Mouse (Mus musculus): ENCODE data around the gene Dhx37. TPM values are rescaled to one million over a fixed set of nuclear protein-coding genes. Genes with fewer than 3 reads are reported as not detected.

Gene Dhx37
- 7.2 and 9.0 TPM in 2 replicates for polyA plus RNA-seq (2014; fragmentation: Nextera tagmentation; extraction: Ambion mirVana)

GRCm38 (mm10) chr5:125433793-125434337 is at the start of gene Dhx37:
Gene Dhx37 (minus strand): TSS chr5:125434121.
- H3K36me3 ChIP-seq (replicated peaks; ENCODE audit: control insufficient read depth, insufficient read depth, low read depth, low read length) = no peaks in the 10 kb centered on the region; the same call in 1 of the 2 replicates
- peak within 1 kb of the TSS; percentile 68 for H3K4me3 ChIP-seq (ENCODE audit: low read depth, low read length)
- no peaks in the 10 kb centered on the region for H3K9me3 ChIP-seq (replicated peaks; ENCODE audit: control insufficient read depth, low read length)
- no peaks in the 10 kb centered on the region; the same call in 1 of the 2 replicates for H3K4me1 ChIP-seq (ENCODE audit: control insufficient read depth, insufficient read depth, low read length)
- H3K9ac ChIP-seq (replicated peaks; ENCODE audit: low read length) = peak within 1 kb of the TSS; percentile 81
- no peak within 1 kb of the TSS for H3K27ac ChIP-seq (replicated peaks; ENCODE audit: low read depth, low read length)
- no peaks in the 10 kb centered on the region for H3K27me3 ChIP-seq (ENCODE audit: control insufficient read depth, insufficient read depth, low read length)
- H3K4me2 ChIP-seq (ENCODE audit: low read depth, low read length) = peak within 1 kb of the TSS; percentile 81
- DNase-seq (ENCODE audit: low spot score) (peak; percentile 97), ATAC-seq (replicated peaks; ENCODE audit: insufficient number of reproducible peaks, low FRiP score, low TSS enrichment, low read depth) (peak; percentile 95)
- WGBS = under 1% methylated on average over 46 of the region's 46 CpGs

- ATAC-seq (replicated peaks; ENCODE audit: insufficient number of reproducible peaks, low FRiP score, low TSS enrichment, low read depth) = no peak
Measured at GRCm38 (mm10) chr5:125482474-125482873, 48.6 kb upstream of the Dhx37 start.

GRCm38 (mm10) chr5:125480434-125481231 is 46.7 kb upstream of the Dhx37 start:
- 81% methylated on average over 11 of the region's 11 CpGs for WGBS
- H3K36me3 ChIP-seq (replicated peaks; ENCODE audit: control insufficient read depth, insufficient read depth, low read depth, low read length) = peaks cover 4% of the 10 kb centered on the region; the same call in 1 of the 2 replicates

More at GRCm38 (mm10) chr5:125482474-125482873, 48.6 kb upstream of the Dhx37 start:
- no peaks in the 10 kb centered on the region for H3K4me1 ChIP-seq (ENCODE audit: control insufficient read depth, insufficient read depth, low read length)
- no peaks in the 10 kb centered on the region for H3K27me3 ChIP-seq (ENCODE audit: control insufficient read depth, insufficient read depth, low read length)
- WGBS = 83% methylated on average over 7 of the region's 7 CpGs
- H3K27ac ChIP-seq (replicated peaks; ENCODE audit: low read depth, low read length) = no peak overlapping the region
- no peaks in the 10 kb centered on the region for H3K9me3 ChIP-seq (replicated peaks; ENCODE audit: control insufficient read depth, low read length)
- peaks cover 4% of the 10 kb centered on the region; the same call in 1 of the 2 replicates for H3K36me3 ChIP-seq (replicated peaks; ENCODE audit: control insufficient read depth, insufficient read depth, low read depth, low read length)
- no peak overlapping the region for H3K9ac ChIP-seq (replicated peaks; ENCODE audit: low read length)
- no peak for DNase-seq (ENCODE audit: low spot score)
- no peak overlapping the region for H3K4me3 ChIP-seq (ENCODE audit: low read depth, low read length)
- no peak overlapping the region for H3K4me2 ChIP-seq (ENCODE audit: low read depth, low read length)

GRCm38 (mm10) chr5:125479376-125479775 is 45.5 kb upstream of the Dhx37 start:
- Histone ChIP-seq H3K4me1 (ENCODE audit: control insufficient read depth, insufficient read depth, low read length) (no peaks in the 10 kb centered on the region; the same call in none of the 2 replicates), H3K27ac (replicated peaks; ENCODE audit: low read depth, low read length) (no peak overlapping the region), H3K4me2 (ENCODE audit: low read depth, low read length) (no peak overlapping the region), H3K9me3 (replicated peaks; ENCODE audit: control insufficient read depth, low read length) (no peaks in the 10 kb centered on the region), H3K36me3 (replicated peaks; ENCODE audit: control insufficient read depth, insufficient read depth, low read depth, low read length) (no peaks in the 10 kb centered on the region; the same call in 1 of the 2 replicates), H3K4me3 (ENCODE audit: low read depth, low read length) (no peak overlapping the region), H3K9ac (replicated peaks; ENCODE audit: low read length) (no peak overlapping the region), H3K27me3 (ENCODE audit: control insufficient read depth, insufficient read depth, low read length) (no peaks in the 10 kb centered on the region)
- DNase-seq (ENCODE audit: low spot score) (no peak), ATAC-seq (replicated peaks; ENCODE audit: insufficient number of reproducible peaks, low FRiP score, low TSS enrichment, low read depth) (no peak)
- 90% methylated on average over 3 of the region's 3 CpGs for WGBS

More at GRCm38 (mm10) chr5:125480434-125481231, 46.7 kb upstream of the Dhx37 start:
- H3K27me3 ChIP-seq (ENCODE audit: control insufficient read depth, insufficient read depth, low read length) = no peaks in the 10 kb centered on the region
- H3K9ac ChIP-seq (replicated peaks; ENCODE audit: low read length) = no peak overlapping the region; the same call in 1 of the 2 replicates
- H3K9me3 ChIP-seq (replicated peaks; ENCODE audit: control insufficient read depth, low read length) = no peaks in the 10 kb centered on the region
- H3K27ac ChIP-seq (replicated peaks; ENCODE audit: low read depth, low read length) = no peak overlapping the region
- no peaks in the 10 kb centered on the region; the same call in none of the 2 replicates for H3K4me1 ChIP-seq (ENCODE audit: control insufficient read depth, insufficient read depth, low read length)
- no peak overlapping the region for H3K4me3 ChIP-seq (ENCODE audit: low read depth, low read length)
- ATAC-seq (replicated peaks; ENCODE audit: insufficient number of reproducible peaks, low FRiP score, low TSS enrichment, low read depth) (no peak), DNase-seq (ENCODE audit: low spot score) (no peak)
- no peak overlapping the region for H3K4me2 ChIP-seq (ENCODE audit: low read depth, low read length)

DNA sequence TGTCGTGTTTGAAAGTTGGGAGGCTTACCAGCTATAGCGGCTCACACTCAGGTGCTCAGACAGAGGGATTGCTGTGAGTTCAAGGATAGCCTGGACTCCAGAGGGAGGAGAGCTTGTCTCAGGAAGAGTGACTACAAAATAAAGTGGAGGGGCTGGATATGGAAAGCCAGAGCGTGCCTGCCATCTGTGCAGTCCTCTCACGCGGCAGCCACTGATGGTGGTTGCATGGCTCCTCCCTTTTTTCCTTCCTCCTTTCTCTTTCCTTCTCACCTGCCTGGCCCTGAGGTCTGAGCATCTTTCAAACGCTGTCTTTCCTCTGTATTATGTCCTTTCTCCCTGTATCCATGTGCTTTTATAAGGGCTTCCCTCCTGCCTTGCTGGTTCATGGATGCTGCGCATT is 44.1 kb upstream of the Dhx37 start:
- no peak for DNase-seq (ENCODE audit: low spot score)
- Histone ChIP-seq H3K36me3 (replicated peaks; ENCODE audit: control insufficient read depth, insufficient read depth, low read depth, low read length) (no peaks in the 10 kb centered on the region), H3K9ac (replicated peaks; ENCODE audit: low read length) (no peak overlapping the region), H3K27ac (replicated peaks; ENCODE audit: low read depth, low read length) (no peak overlapping the region), H3K4me2 (ENCODE audit: low read depth, low read length) (no peak overlapping the region), H3K4me1 (ENCODE audit: control insufficient read depth, insufficient read depth, low read length) (no peaks in the 10 kb centered on the region; the same call in none of the 2 replicates), H3K4me3 (ENCODE audit: low read depth, low read length) (no peak overlapping the region), H3K9me3 (replicated peaks; ENCODE audit: control insufficient read depth, low read length) (no peaks in the 10 kb centered on the region), H3K27me3 (ENCODE audit: control insufficient read depth, insufficient read depth, low read length) (no peaks in the 10 kb centered on the region)
- no peak for ATAC-seq (replicated peaks; ENCODE audit: insufficient number of reproducible peaks, low FRiP score, low TSS enrichment, low read depth)
- 76% methylated on average over 7 of the region's 7 CpGs for WGBS

DNA sequence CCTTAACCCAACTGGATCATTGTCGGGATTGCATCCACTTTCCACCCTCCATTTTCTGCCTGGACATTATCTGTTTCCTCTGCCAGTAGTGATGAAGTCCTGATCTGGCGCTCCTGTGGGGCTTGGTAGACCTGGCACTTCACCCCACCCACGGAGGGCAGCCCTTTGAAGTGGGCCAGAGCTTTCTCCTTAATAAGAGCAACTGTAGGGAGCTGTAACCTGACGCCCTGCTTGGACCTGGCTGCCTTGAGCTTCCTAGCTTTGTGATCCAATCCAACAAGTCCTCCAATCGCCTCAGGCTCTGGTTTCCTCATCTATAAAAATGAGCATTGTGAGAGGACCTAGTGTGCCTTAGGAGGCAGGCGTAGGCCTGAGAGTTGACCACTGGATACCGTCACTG is 43.6 kb upstream of the Dhx37 start:
- no peak overlapping the region; the same call in 1 of the 2 replicates for H3K4me2 ChIP-seq (ENCODE audit: low read depth, low read length)
- ATAC-seq (replicated peaks; ENCODE audit: insufficient number of reproducible peaks, low FRiP score, low TSS enrichment, low read depth) = no peak
- H3K9ac ChIP-seq (replicated peaks; ENCODE audit: low read length) = no peak overlapping the region
- no peak overlapping the region for H3K27ac ChIP-seq (replicated peaks; ENCODE audit: low read depth, low read length)
- no peaks in the 10 kb centered on the region for H3K36me3 ChIP-seq (replicated peaks; ENCODE audit: control insufficient read depth, insufficient read depth, low read depth, low read length)
- DNase-seq (ENCODE audit: low spot score) = peak; percentile 6
- H3K4me1 ChIP-seq (ENCODE audit: control insufficient read depth, insufficient read depth, low read length) = no peaks in the 10 kb centered on the region; the same call in none of the 2 replicates
- no peaks in the 10 kb centered on the region for H3K9me3 ChIP-seq (replicated peaks; ENCODE audit: control insufficient read depth, low read length)
- WGBS = 57% methylated on average over 7 of the region's 7 CpGs
- H3K27me3 ChIP-seq (ENCODE audit: control insufficient read depth, insufficient read depth, low read length) = no peaks in the 10 kb centered on the region
- H3K4me3 ChIP-seq (ENCODE audit: low read depth, low read length) = no peak overlapping the region; the same call in 1 of the 2 replicates

- Histone ChIP-seq H3K9me3 (replicated peaks; ENCODE audit: control insufficient read depth, low read length) (no peaks in the 10 kb centered on the region), H3K4me3 (ENCODE audit: low read depth, low read length) (peak overlapping the region; percentile 87), H3K27ac (replicated peaks; ENCODE audit: low read depth, low read length) (no peak overlapping the region), H3K36me3 (replicated peaks; ENCODE audit: control insufficient read depth, insufficient read depth, low read depth, low read length) (no peaks in the 10 kb centered on the region), H3K4me2 (ENCODE audit: low read depth, low read length) (peak overlapping the region; percentile 92), H3K27me3 (ENCODE audit: control insufficient read depth, insufficient read depth, low read length) (no peaks in the 10 kb centered on the region), H3K9ac (replicated peaks; ENCODE audit: low read length) (no peak overlapping the region), H3K4me1 (ENCODE audit: control insufficient read depth, insufficient read depth, low read length) (no peaks in the 10 kb centered on the region; the same call in none of the 2 replicates)
- no peak for ATAC-seq (replicated peaks; ENCODE audit: insufficient number of reproducible peaks, low FRiP score, low TSS enrichment, low read depth)
- DNase-seq (ENCODE audit: low spot score) = no peak
- WGBS = 65% methylated on average over 7 of the region's 7 CpGs
Measured at GRCm38 (mm10) chr5:125476799-125477198, 42.9 kb upstream of the Dhx37 start.

GRCm38 (mm10) chr5:125476286-125476625 is 42.3 kb upstream of the Dhx37 start:
- ATAC-seq (replicated peaks; ENCODE audit: insufficient number of reproducible peaks, low FRiP score, low TSS enrichment, low read depth) = no peak
- Histone ChIP-seq H3K27ac (replicated peaks; ENCODE audit: low read depth, low read length) (no peak overlapping the region), H3K4me1 (ENCODE audit: control insufficient read depth, insufficient read depth, low read length) (no peaks in the 10 kb centered on the region; the same call in none of the 2 replicates)

More at GRCm38 (mm10) chr5:125476286-125476625, 42.3 kb upstream of the Dhx37 start:
- Histone ChIP-seq H3K4me2 (ENCODE audit: low read depth, low read length) (peak overlapping the region; percentile 92), H3K4me3 (ENCODE audit: low read depth, low read length) (peak overlapping the region; percentile 87), H3K36me3 (replicated peaks; ENCODE audit: control insufficient read depth, insufficient read depth, low read depth, low read length) (no peaks in the 10 kb centered on the region), H3K9ac (replicated peaks; ENCODE audit: low read length) (peak overlapping the region; percentile 71), H3K9me3 (replicated peaks; ENCODE audit: control insufficient read depth, low read length) (no peaks in the 10 kb centered on the region), H3K27me3 (ENCODE audit: control insufficient read depth, insufficient read depth, low read length) (no peaks in the 10 kb centered on the region)
- WGBS = 19% methylated on average over 5 of the region's 5 CpGs
- DNase-seq (ENCODE audit: low spot score) = no peak
